Mouse (Mus musculus): Measurements from ENCODE around the gene Troap. TPM values are rescaled to one million over a fixed set of nuclear protein-coding genes. Genes with fewer than 3 reads are reported as not detected.
"Not testable (repeated sequence)": the region's sequence is repeated elsewhere in the genome, so short reads cannot be mapped to it uniquely, and the experiment has no call there.

The Troap gene
- polyA plus RNA-seq, 1 experiment from 2014 or later = 0.99 TPM

- H3K27me3 ChIP-seq (replicated peaks; ENCODE audit: insufficient read depth, low read length) = no peaks in the 10 kb centered on the region
- WGBS = 53% methylated on average over 26 of the region's 26 CpGs
- TF ChIP-seq EP300 (IDR thresholded peaks at IDR 0.05) = no peak
- TF ChIP-seq CTCF (IDR thresholded peaks at IDR 0.05) = peak; percentile 59
These were observed 34.1 kb upstream of the Troap start for GRCm38 (mm10) chr15:99039996-99040919.

GRCm38 (mm10) chr15:99040920-99041856 is 33.2 kb upstream of the Troap start:
- Histone ChIP-seq H3K27ac (ENCODE audit: low read length) (no peak overlapping the region), H3K36me3 (ENCODE audit: insufficient read depth, low read length) (no peaks in the 10 kb centered on the region), H3K4me2 (replicated peaks; ENCODE audit: low read depth, low read length) (no peak overlapping the region), H3K9ac (replicated peaks; ENCODE audit: low read depth) (no peak overlapping the region), H3K27me3 (replicated peaks; ENCODE audit: insufficient read depth, low read length) (no peaks in the 10 kb centered on the region), H3K4me1 (ENCODE audit: insufficient read depth, low read depth, low read length) (no peaks in the 10 kb centered on the region), H3K9me3 (ENCODE audit: low read length) (no peaks in the 10 kb centered on the region), H3K4me3 (ENCODE audit: low read depth, low read length) (no peak overlapping the region)
- 50% methylated on average over 21 of the region's 21 CpGs for WGBS
- ATAC-seq = no peak
- TF ChIP-seq CTCF (IDR thresholded peaks at IDR 0.05) (no peak), EP300 (IDR thresholded peaks at IDR 0.05) (no peak)
- DNase-seq (ENCODE audit: low spot score) = no peak

More at GRCm38 (mm10) chr15:99039996-99040919, 34.1 kb upstream of the Troap start:
- H3K9ac ChIP-seq (replicated peaks; ENCODE audit: low read depth) = no peak overlapping the region
- DNase-seq (ENCODE audit: low spot score) = peak; percentile 64
- H3K4me3 ChIP-seq (ENCODE audit: low read depth, low read length) = no peak overlapping the region
- H3K27ac ChIP-seq (ENCODE audit: low read length) = no peak overlapping the region
- no peaks in the 10 kb centered on the region for H3K4me1 ChIP-seq (ENCODE audit: insufficient read depth, low read depth, low read length)
- no peak overlapping the region for H3K4me2 ChIP-seq (replicated peaks; ENCODE audit: low read depth, low read length)
- peak; percentile 65 for ATAC-seq
- H3K9me3 ChIP-seq (ENCODE audit: low read length) = no peaks in the 10 kb centered on the region
- peaks cover 3% of the 10 kb centered on the region; the same call in 1 of the 2 replicates for H3K36me3 ChIP-seq (ENCODE audit: insufficient read depth, low read length)

- ATAC-seq = no peak
- no peak for DNase-seq (ENCODE audit: low spot score)
- Histone ChIP-seq H3K27me3 (replicated peaks; ENCODE audit: insufficient read depth, low read length) (no peaks in the 10 kb centered on the region), H3K4me2 (replicated peaks; ENCODE audit: low read depth, low read length) (no peak overlapping the region), H3K4me1 (ENCODE audit: insufficient read depth, low read depth, low read length) (no peaks in the 10 kb centered on the region), H3K9ac (replicated peaks; ENCODE audit: low read depth) (no peak overlapping the region), H3K9me3 (ENCODE audit: low read length) (no peaks in the 10 kb centered on the region), H3K36me3 (ENCODE audit: insufficient read depth, low read length) (no peaks in the 10 kb centered on the region), H3K27ac (ENCODE audit: low read length) (no peak overlapping the region), H3K4me3 (ENCODE audit: low read depth, low read length) (no peak overlapping the region)
- TF ChIP-seq CTCF (IDR thresholded peaks at IDR 0.05) = no peak
- no peak for TF ChIP-seq EP300 (IDR thresholded peaks at IDR 0.05)
- WGBS = 79% methylated on average over 5 of the region's 5 CpGs
These were observed 32.0 kb upstream of the Troap start for GRCm38 (mm10) chr15:99042334-99042733.

GRCm38 (mm10) chr15:99044854-99045253 is 29.5 kb upstream of the Troap start:
- H3K36me3 ChIP-seq (ENCODE audit: insufficient read depth, low read length) = no peaks in the 10 kb centered on the region
- H3K27ac ChIP-seq (ENCODE audit: low read length) = no peak overlapping the region
- H3K4me3 ChIP-seq (ENCODE audit: low read depth, low read length) = no peak overlapping the region
- TF ChIP-seq CTCF (IDR thresholded peaks at IDR 0.05) = no peak
- TF ChIP-seq EP300 (IDR thresholded peaks at IDR 0.05) = no peak
- peak; percentile 41 for DNase-seq (ENCODE audit: low spot score)
- no peak overlapping the region for H3K9ac ChIP-seq (replicated peaks; ENCODE audit: low read depth)
- H3K4me1 ChIP-seq (ENCODE audit: insufficient read depth, low read depth, low read length) = no peaks in the 10 kb centered on the region
- 46% methylated on average over 3 of the region's 3 CpGs for WGBS
- no peaks in the 10 kb centered on the region for H3K27me3 ChIP-seq (replicated peaks; ENCODE audit: insufficient read depth, low read length)
- H3K9me3 ChIP-seq (ENCODE audit: low read length) = no peaks in the 10 kb centered on the region
- 0 out of 2 replicates have a peak, but pooled peaks have one; percentile 6 for ATAC-seq
- H3K4me2 ChIP-seq (replicated peaks; ENCODE audit: low read depth, low read length) = no peak overlapping the region

- not testable (repeated sequence) for H3K9ac ChIP-seq (replicated peaks; ENCODE audit: low read depth); H3K4me3 ChIP-seq (ENCODE audit: low read depth, low read length); H3K4me1 ChIP-seq (ENCODE audit: insufficient read depth, low read depth, low read length); H3K27me3 ChIP-seq (replicated peaks; ENCODE audit: insufficient read depth, low read length); H3K36me3 ChIP-seq (ENCODE audit: insufficient read depth, low read length); H3K9me3 ChIP-seq (ENCODE audit: low read length); H3K4me2 ChIP-seq (replicated peaks; ENCODE audit: low read depth, low read length); H3K27ac ChIP-seq (ENCODE audit: low read length); ATAC-seq; DNase-seq (ENCODE audit: low spot score)
- WGBS = 73% methylated on average over 6 of the region's 6 CpGs
These were observed 28.6 kb upstream of the Troap start for GRCm38 (mm10) chr15:99045734-99046133.

Measured in lung, postnatal 0 days (tissue).